Mouse (Mus musculus) cortical plate, adult 2 months (tissue): ENCODE measurements around the gene Samd13. TPM values are rescaled to one million over a fixed set of nuclear protein-coding genes. Genes with fewer than 3 reads are reported as not detected.
A peak's percentile ranks its signal among the peaks of the same experiment; 100 is the strongest.

ENCODE experiments used
- H3K27ac ChIP-seq: fragments of 200-500 bp; 2 replicates; pipeline ENCODE4 v1.5.1; 2012; ENCODE audit warnings: low read length, control low read depth, inconsistent platforms; ENCODE audit not compliant: insufficient read depth
- H3K4me1 ChIP-seq: fragments of 200-500 bp; 2 replicates; pipeline ENCODE4 v1.6.1; 2011; ENCODE audit warnings: low read length; ENCODE audit not compliant: control insufficient read depth, insufficient read depth
- H3K4me3 ChIP-seq: fragments of 200-500 bp; 2 replicates; pipeline ENCODE4 v1.5.1; 2011; ENCODE audit warnings: mild to moderate bottlenecking, low read length, control low read depth; ENCODE audit not compliant: insufficient read depth
- CTCF ChIP-seq: fragments of 200-500 bp; IDR thresholded peaks from 2 replicates; pipeline ENCODE4 v1.5.1; 2011; ENCODE audit warnings: mild to moderate bottlenecking, control low read depth, low read length; ENCODE audit not compliant: insufficient read depth; ENCODE audit errors: extremely low read depth
- POLR2A ChIP-seq: fragments of 200-500 bp; IDR thresholded peaks from 2 replicates; pipeline ENCODE4 v1.6.1; 2011; ENCODE audit warnings: mild to moderate bottlenecking, low read length, control low read depth; ENCODE audit not compliant: insufficient read depth; ENCODE audit errors: extremely low read depth
- polyA plus RNA-seq: library from polyadenylated mRNA; depleted of rRNA; stranded (reverse); fragments of >200 nt; gene quantifications from 2 replicates; pipeline ENCODE4 v1.2.3, GENCODE M21; 2012; rRNA removed

Samd13 gene
- polyA plus RNA-seq, 1 experiment, result 0.54 TPM

DNA sequence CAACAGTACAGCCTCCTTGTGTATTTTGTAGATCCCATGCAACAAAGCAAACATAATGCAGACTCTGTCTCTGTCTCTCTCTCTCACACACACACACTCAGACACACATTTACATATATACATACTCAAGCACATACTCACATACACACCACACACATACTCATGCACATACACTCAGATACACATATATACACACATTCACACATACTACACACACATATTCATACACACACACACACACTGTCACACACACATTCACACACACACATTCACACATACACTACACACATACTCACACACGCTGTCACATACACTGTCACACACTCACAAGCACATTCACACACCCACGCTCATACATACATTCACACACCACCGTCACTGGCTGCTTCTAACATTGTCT, 82.9 kb downstream of the Samd13 start:
- H3K27ac ChIP-seq, result no peak overlapping the region
- peaks cover 8% of the 10 kb centered on the region for H3K4me1 ChIP-seq
- TF ChIP-seq POLR2A (no peak), CTCF (no peak)
- H3K4me3 ChIP-seq, result no peak overlapping the region

DNA sequence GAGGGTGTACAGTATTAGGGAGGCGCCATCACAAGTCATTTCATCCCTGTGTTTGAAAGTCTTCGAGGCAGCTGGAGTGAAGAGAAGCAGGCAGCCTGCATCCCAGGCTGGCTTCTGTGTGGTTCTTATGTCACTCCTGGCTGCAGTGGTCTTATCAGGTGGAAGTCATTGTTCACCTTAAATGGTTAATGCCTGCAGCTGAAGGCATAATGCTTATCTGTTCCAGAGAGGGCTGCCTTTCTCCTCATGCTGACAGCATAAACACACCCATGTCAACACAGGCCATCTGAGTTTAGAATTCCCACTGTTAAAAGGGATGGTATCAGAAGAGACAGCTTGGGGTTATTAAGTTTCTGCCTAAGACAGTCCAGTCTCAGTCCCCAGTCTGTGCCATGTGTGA, 84.2 kb downstream of the Samd13 start:
- Histone ChIP-seq H3K4me1 (peaks cover 5% of the 10 kb centered on the region), H3K4me3 (no peak overlapping the region), H3K27ac (no peak overlapping the region)
- TF ChIP-seq CTCF, result no peak

DNA sequence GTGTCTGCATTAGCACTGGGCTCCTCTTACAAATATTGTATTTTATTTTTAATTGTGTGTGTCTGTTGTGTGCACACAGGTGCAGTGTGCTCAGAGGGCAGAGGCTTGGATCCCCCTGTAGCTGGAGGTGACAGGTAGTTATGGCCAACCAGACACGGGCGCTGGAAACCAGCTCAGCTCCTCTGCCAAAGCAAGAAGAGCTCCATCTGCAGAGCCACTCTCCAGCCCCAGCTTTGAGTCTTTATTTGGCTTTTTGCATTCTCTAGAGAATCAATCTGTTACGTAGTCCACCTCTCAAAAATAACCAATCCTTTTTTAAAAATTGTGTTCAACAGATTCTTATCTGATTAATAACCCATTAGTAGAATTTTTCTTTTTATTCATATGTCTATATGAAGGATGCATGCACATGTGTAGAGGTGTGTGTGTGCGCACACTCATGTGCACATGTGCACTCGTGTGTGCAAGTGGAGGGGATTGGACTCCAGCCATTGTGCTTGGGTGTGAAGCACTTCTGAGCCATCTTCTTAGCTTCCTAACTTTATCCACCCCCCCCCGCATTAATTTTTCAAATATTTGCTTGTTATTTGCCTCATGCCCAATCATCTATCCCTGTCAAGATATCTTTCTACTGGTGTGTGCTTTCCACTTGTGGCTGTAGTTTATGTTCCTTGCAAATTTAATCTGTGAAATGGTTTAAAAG, 86.0 kb downstream of the Samd13 start:
- Histone ChIP-seq H3K27ac (peak overlapping the region; percentile 87), H3K4me1 (peaks cover 5% of the 10 kb centered on the region), H3K4me3 (no peak overlapping the region)
- TF ChIP-seq CTCF (no peak), POLR2A (no peak)

DNA sequence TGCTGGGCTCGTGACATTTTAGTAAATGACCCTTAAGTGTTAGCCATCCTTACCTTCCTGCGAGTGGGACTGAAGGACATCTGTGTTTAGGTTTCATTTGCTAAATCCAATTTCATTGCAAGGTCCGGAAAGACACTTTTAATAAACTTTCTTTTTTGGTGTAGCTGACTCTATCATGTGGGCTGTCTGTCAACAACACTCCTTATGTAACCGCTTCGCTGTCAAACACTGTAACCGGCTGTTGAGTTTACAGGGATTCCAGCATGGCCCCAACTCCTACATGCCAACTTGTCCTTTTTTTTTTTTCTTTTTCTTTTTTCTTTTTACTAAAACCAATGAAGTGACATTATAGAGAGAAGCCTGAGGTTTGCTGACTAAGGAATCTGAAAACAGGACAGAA, 87.0 kb downstream of the Samd13 start:
- TF ChIP-seq POLR2A (no peak), CTCF (no peak)
- H3K4me1 ChIP-seq, result peaks cover 5% of the 10 kb centered on the region
- H3K27ac ChIP-seq, result peak overlapping the region; percentile 87; the same call in 1 of the 2 replicates
- H3K4me3 ChIP-seq, result no peak overlapping the region

DNA sequence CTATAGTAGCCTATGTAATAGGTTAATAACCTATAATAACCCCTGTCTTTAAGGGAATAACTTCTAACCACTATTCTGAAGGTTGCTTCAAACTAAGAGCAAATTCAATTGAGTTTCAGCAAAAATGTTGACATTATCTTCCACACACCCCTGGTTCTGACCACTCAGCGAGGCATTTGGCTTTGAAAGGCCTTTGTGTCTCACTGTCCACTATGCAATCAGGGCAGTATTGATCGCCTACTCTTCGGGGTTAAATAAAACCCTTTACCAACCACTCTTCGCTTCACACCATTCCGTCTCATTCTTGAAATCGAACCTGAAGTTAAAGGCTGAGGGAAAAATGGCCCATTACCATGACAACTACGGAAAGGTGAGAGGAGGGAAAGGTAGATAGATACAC, 88.5 kb downstream of the Samd13 start:
- Histone ChIP-seq H3K4me3 (no peak overlapping the region), H3K4me1 (peaks cover 5% of the 10 kb centered on the region), H3K27ac (no peak overlapping the region)
- TF ChIP-seq CTCF, result no peak
- TF ChIP-seq POLR2A, result no peak

DNA sequence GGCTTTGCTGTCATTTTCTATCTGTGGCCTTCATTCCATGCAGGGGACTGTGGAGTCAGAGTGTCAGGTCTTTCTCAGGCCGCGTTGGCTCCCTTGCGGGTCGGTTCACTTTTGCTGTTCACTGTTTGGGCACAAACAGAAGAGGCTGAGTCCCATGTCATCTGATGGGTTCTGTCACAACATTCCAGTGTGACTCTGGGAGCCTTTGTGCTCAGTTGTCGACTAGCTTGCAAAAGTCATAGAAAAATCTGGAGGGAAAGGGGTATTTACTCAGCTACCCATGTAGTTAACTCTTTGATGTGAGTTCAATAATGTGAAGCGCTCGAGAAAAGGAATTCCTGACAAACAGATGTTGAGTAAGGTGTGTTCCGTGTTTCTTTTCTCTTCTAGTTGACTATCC, 89.0 kb downstream of the Samd13 start:
- TF ChIP-seq CTCF (no peak), POLR2A (no peak)

DNA sequence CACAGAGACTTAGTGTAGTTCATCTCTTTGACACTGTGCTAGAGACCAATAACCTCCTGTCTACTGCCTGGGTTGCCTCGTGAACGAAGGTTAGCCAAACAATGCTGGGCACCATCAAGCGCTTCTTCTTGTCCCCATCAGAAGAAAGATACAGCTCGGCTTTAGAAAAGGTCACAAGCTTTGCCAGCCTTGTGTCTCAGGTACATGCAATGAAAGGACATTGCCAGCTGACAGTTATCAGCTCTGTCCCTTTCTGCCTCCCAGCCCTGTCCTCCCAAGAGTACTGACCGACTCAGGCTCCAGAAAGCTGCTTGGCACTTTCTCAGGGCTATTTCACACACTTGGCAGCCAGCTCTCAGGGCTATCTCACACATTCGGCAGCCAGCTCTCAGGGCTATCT, 90.0 kb downstream of the Samd13 start:
- peaks cover 4% of the 10 kb centered on the region for H3K4me1 ChIP-seq
- no peak overlapping the region for H3K27ac ChIP-seq
- H3K4me3 ChIP-seq, result no peak overlapping the region
- TF ChIP-seq POLR2A (no peak), CTCF (no peak)

More for the DNA sequence above, 89.0 kb downstream of the Samd13 start:
- Histone ChIP-seq H3K27ac (no peak overlapping the region), H3K4me1 (peaks cover 5% of the 10 kb centered on the region), H3K4me3 (no peak overlapping the region)

Other genes with a start within 250 kb of the Samd13 start
- 4.4 and 4.5 TPM in 2 replicates for gene Ctbs, start 235.8 kb downstream of the Samd13 start, polyA plus RNA-seq
- 3.7 and 4.0 TPM in 2 replicates for gene Spata1, start 185.8 kb downstream of the Samd13 start, polyA plus RNA-seq
- gene Gng5, start 185.8 kb downstream of the Samd13 start, polyA plus RNA-seq, result 79.7 and 97.3 TPM in 2 replicates
- gene Rpf1, start 164.2 kb downstream of the Samd13 start, polyA plus RNA-seq, result 18.4 and 19.6 TPM in 2 replicates
- 0.74 and 0.75 TPM in 2 replicates for gene Uox, start 115.2 kb downstream of the Samd13 start, polyA plus RNA-seq
- 0.04 TPM in 1 of 2 replicates, not detected in the other for gene Dnase2b, start 70.0 kb downstream of the Samd13 start, polyA plus RNA-seq
- gene 4930503B20Rik, start 34.3 kb downstream of the Samd13 start, polyA plus RNA-seq, result 0.10 TPM in 1 of 2 replicates, not detected in the other
- 241 and 258 TPM in 2 replicates for gene Prkacb, start 127.4 kb upstream of the Samd13 start, polyA plus RNA-seq
- gene Ttll7, start 166.8 kb upstream of the Samd13 start, polyA plus RNA-seq, result 68.5 and 70.9 TPM in 2 replicates